Mouse (Mus musculus) limb, embryonic 12.5 days (tissue): ENCODE results near the gene Tmem108. TPM values are rescaled to one million over a fixed set of nuclear protein-coding genes. Genes with fewer than 3 reads are reported as not detected.

Experiments
- ATAC-seq: fragments of 200-750 bp; cut with Nextera tagmentation; 2 replicates; pipeline ENCODE4 v1.8.0; 2017; ENCODE audit warnings: low read depth, moderate TSS enrichment; ENCODE audit not compliant: insufficient number of reproducible peaks, insufficient read depth, low FRiP score, low TSS enrichment
- H3K27ac ChIP-seq: fragments of 300-500 bp; sonication (generic); 2 replicates; pipeline ENCODE4 v1.5.1; 2016; ENCODE audit warnings: mild to moderate bottlenecking, moderate library complexity
- H3K27me3 ChIP-seq: fragments of 300-500 bp; sonication (generic); 2 replicates; pipeline ENCODE4 v1.6.1; 2016; ENCODE audit warnings: mild to moderate bottlenecking, moderate library complexity
- H3K36me3 ChIP-seq: fragments of 300-500 bp; sonication (generic); 2 replicates; pipeline ENCODE4 v1.6.1; 2016; ENCODE audit warnings: mild to moderate bottlenecking, moderate library complexity
- H3K4me1 ChIP-seq: fragments of 300-500 bp; sonication (generic); replicated peaks from 2 replicates; pipeline ENCODE4 v1.6.1; 2016
- H3K4me2 ChIP-seq: fragments of 300-500 bp; sonication (generic); 2 replicates; pipeline ENCODE4 v1.6.1; 2016; ENCODE audit warnings: mild to moderate bottlenecking, moderate library complexity
- H3K4me3 ChIP-seq: fragments of 300-500 bp; sonication (generic); replicated peaks from 2 replicates; pipeline ENCODE4 v1.5.1; 2016; ENCODE audit warnings: mild to moderate bottlenecking
- H3K9ac ChIP-seq: fragments of 300-500 bp; sonication (generic); replicated peaks from 2 replicates; pipeline ENCODE4 v1.6.1; 2016; ENCODE audit warnings: mild to moderate bottlenecking, moderate library complexity
- H3K9me3 ChIP-seq: fragments of 300-500 bp; sonication (generic); 2 replicates; pipeline ENCODE4 v1.6.1; 2016; ENCODE audit warnings: mild to moderate bottlenecking, moderate library complexity
- WGBS: fragments of 180-500 bp; shearing (Covaris S2); methylation state at CpG from one replicate; pipeline ENCODE4 v1.1.7; 2016; 5-methylcytosine and 5-hydroxymethylcytosine counted together
- polyA plus RNA-seq: library from polyadenylated mRNA; unstranded; fragments of >200 nt; fragmentation: Nextera tagmentation; extraction: Ambion mirVana; gene quantifications from 2 replicates; pipeline ENCODE4 v1.2.1, GENCODE M21; 2016

The Tmem108 gene
- polyA plus RNA-seq, 1 experiment from 2014 or later = 13.4 TPM

- H3K4me3 ChIP-seq = peak overlapping the region; percentile 3; the same call in 1 of the 2 replicates
Observed at GRCm38 (mm10) chr9:103758930-103759695, 2.5 kb downstream of the Tmem108 start.

GRCm38 (mm10) chr9:103758246-103758645 is 3.4 kb downstream of the Tmem108 start:
- Histone ChIP-seq H3K27ac (no peak overlapping the region), H3K9ac (0 out of 2 replicates have a peak overlapping the region, but pooled peaks have one; percentile 42), H3K4me3 (no peak overlapping the region), H3K4me2 (no peak overlapping the region), H3K36me3 (no peaks in the 10 kb centered on the region), H3K4me1 (0 out of 2 replicates have a peak, but pooled peaks cover 8% of the 10 kb centered on the region), H3K9me3 (no peaks in the 10 kb centered on the region), H3K27me3 (peaks cover 27% of the 10 kb centered on the region)
- no peak for ATAC-seq
- 81% methylated on average over 7 of the region's 7 CpGs for WGBS

More at GRCm38 (mm10) chr9:103758930-103759695, 2.5 kb downstream of the Tmem108 start:
- WGBS = 23% methylated on average over 20 of the region's 20 CpGs
- no peak overlapping the region for H3K27ac ChIP-seq
- no peaks in the 10 kb centered on the region for H3K9me3 ChIP-seq
- H3K36me3 ChIP-seq = no peaks in the 10 kb centered on the region
- ATAC-seq = no peak
- H3K4me1 ChIP-seq = 0 out of 2 replicates have a peak, but pooled peaks cover 8% of the 10 kb centered on the region
- H3K27me3 ChIP-seq = peaks cover 27% of the 10 kb centered on the region
- H3K4me2 ChIP-seq = peak overlapping the region; percentile 15; the same call in 1 of the 2 replicates
- H3K9ac ChIP-seq = no peak overlapping the region

- Histone ChIP-seq H3K9ac (no peak overlapping the region), H3K36me3 (no peaks in the 10 kb centered on the region), H3K9me3 (no peaks in the 10 kb centered on the region), H3K4me1 (peaks cover 3% of the 10 kb centered on the region; the same call in 1 of the 2 replicates), H3K4me3 (no peak overlapping the region), H3K4me2 (no peak overlapping the region), H3K27ac (no peak overlapping the region), H3K27me3 (no peaks in the 10 kb centered on the region)
- WGBS = 93% methylated on average over 10 of the region's 10 CpGs
- ATAC-seq = no peak
Observed at GRCm38 (mm10) chr9:103752618-103753017, 9.0 kb downstream of the Tmem108 start.

- ATAC-seq = no peak
Observed at GRCm38 (mm10) chr9:103751568-103751967, 10.1 kb downstream of the Tmem108 start.

GRCm38 (mm10) chr9:103750491-103750890 is 11.1 kb downstream of the Tmem108 start:
- 88% methylated on average over 9 of the region's 9 CpGs for WGBS
- H3K27me3 ChIP-seq = no peaks in the 10 kb centered on the region
- no peak overlapping the region for H3K4me2 ChIP-seq
- no peak overlapping the region for H3K27ac ChIP-seq
- ATAC-seq = no peak
- peaks cover 3% of the 10 kb centered on the region; the same call in 1 of the 2 replicates for H3K4me1 ChIP-seq
- no peaks in the 10 kb centered on the region for H3K36me3 ChIP-seq
- no peak overlapping the region for H3K4me3 ChIP-seq
- H3K9ac ChIP-seq = no peak overlapping the region
- no peaks in the 10 kb centered on the region for H3K9me3 ChIP-seq

More at GRCm38 (mm10) chr9:103751568-103751967, 10.1 kb downstream of the Tmem108 start:
- no peaks in the 10 kb centered on the region for H3K36me3 ChIP-seq
- peaks cover 3% of the 10 kb centered on the region; the same call in 1 of the 2 replicates for H3K4me1 ChIP-seq
- H3K4me2 ChIP-seq = no peak overlapping the region
- H3K27me3 ChIP-seq = no peaks in the 10 kb centered on the region
- H3K27ac ChIP-seq = no peak overlapping the region
- WGBS = 56% methylated on average over 9 of the region's 9 CpGs
- H3K9ac ChIP-seq = no peak overlapping the region
- H3K4me3 ChIP-seq = no peak overlapping the region
- H3K9me3 ChIP-seq = no peaks in the 10 kb centered on the region

GRCm38 (mm10) chr9:103746598-103746997 is 15.0 kb downstream of the Tmem108 start:
- 83% methylated on average over 5 of the region's 5 CpGs for WGBS

GRCm38 (mm10) chr9:103740145-103740544 is 21.5 kb downstream of the Tmem108 start:
- H3K9me3 ChIP-seq = no peaks in the 10 kb centered on the region
- no peak overlapping the region for H3K9ac ChIP-seq
- no peak overlapping the region for H3K4me3 ChIP-seq
- H3K27me3 ChIP-seq = no peaks in the 10 kb centered on the region
- no peaks in the 10 kb centered on the region for H3K36me3 ChIP-seq
- no peak overlapping the region for H3K27ac ChIP-seq
- no peak overlapping the region for H3K4me2 ChIP-seq
- WGBS = 70% methylated on average over 12 of the region's 12 CpGs
- no peak for ATAC-seq
- H3K4me1 ChIP-seq = no peaks in the 10 kb centered on the region

More at GRCm38 (mm10) chr9:103746598-103746997, 15.0 kb downstream of the Tmem108 start:
- no peak for ATAC-seq
- H3K9me3 ChIP-seq = no peaks in the 10 kb centered on the region
- H3K4me1 ChIP-seq = peaks cover 2% of the 10 kb centered on the region; the same call in 1 of the 2 replicates
- H3K4me2 ChIP-seq = no peak overlapping the region
- no peak overlapping the region for H3K27ac ChIP-seq
- H3K36me3 ChIP-seq = no peaks in the 10 kb centered on the region
- no peak overlapping the region for H3K4me3 ChIP-seq
- no peak overlapping the region for H3K9ac ChIP-seq
- H3K27me3 ChIP-seq = no peaks in the 10 kb centered on the region

GRCm38 (mm10) chr9:103739062-103739461 is 22.6 kb downstream of the Tmem108 start:
- H3K4me3 ChIP-seq = no peak overlapping the region
- H3K36me3 ChIP-seq = no peaks in the 10 kb centered on the region
- 89% methylated on average over 4 of the region's 4 CpGs for WGBS
- H3K9ac ChIP-seq = no peak overlapping the region
- no peak overlapping the region for H3K4me2 ChIP-seq
- ATAC-seq = no peak
- H3K27ac ChIP-seq = no peak overlapping the region
- no peaks in the 10 kb centered on the region for H3K4me1 ChIP-seq
- H3K9me3 ChIP-seq = no peaks in the 10 kb centered on the region
- no peaks in the 10 kb centered on the region for H3K27me3 ChIP-seq

GRCm38 (mm10) chr9:103729716-103730115 is 31.9 kb downstream of the Tmem108 start:
- no peaks in the 10 kb centered on the region for H3K9me3 ChIP-seq
- no peaks in the 10 kb centered on the region for H3K27me3 ChIP-seq
- H3K4me1 ChIP-seq = no peaks in the 10 kb centered on the region; the same call in 1 of the 2 replicates
- no peak overlapping the region for H3K4me3 ChIP-seq
- H3K27ac ChIP-seq = no peak overlapping the region
- no peak for ATAC-seq
- no peak overlapping the region for H3K4me2 ChIP-seq
- 78% methylated on average over 2 of the region's 2 CpGs for whole genome bisulfite sequencing
- H3K9ac ChIP-seq = no peak overlapping the region
- no peaks in the 10 kb centered on the region for H3K36me3 ChIP-seq

GRCm38 (mm10) chr9:103726751-103727462 is 34.7 kb downstream of the Tmem108 start:
- Histone ChIP-seq H3K27ac (no peak overlapping the region), H3K9ac (no peak overlapping the region), H3K36me3 (no peaks in the 10 kb centered on the region), H3K4me2 (no peak overlapping the region), H3K27me3 (no peaks in the 10 kb centered on the region), H3K4me3 (no peak overlapping the region), H3K4me1 (no peaks in the 10 kb centered on the region; the same call in 1 of the 2 replicates), H3K9me3 (no peaks in the 10 kb centered on the region)
- 69% methylated on average over 16 of the region's 16 CpGs for WGBS
- no peak for ATAC-seq

- 89% methylated on average over 7 of the region's 7 CpGs for WGBS
- Histone ChIP-seq H3K9me3 (no peaks in the 10 kb centered on the region), H3K9ac (no peak overlapping the region), H3K27me3 (no peaks in the 10 kb centered on the region), H3K4me2 (no peak overlapping the region), H3K27ac (no peak overlapping the region), H3K4me1 (no peaks in the 10 kb centered on the region; the same call in 1 of the 2 replicates), H3K36me3 (no peaks in the 10 kb centered on the region), H3K4me3 (no peak overlapping the region)
- ATAC-seq = no peak
Observed at GRCm38 (mm10) chr9:103725497-103725896, 36.1 kb downstream of the Tmem108 start.
